Mouse (Mus musculus) cerebellum, adult 11 months (tissue): ENCODE data around the gene Arl15.

Source experiments
- DNase-seq: peaks from one replicate; pipeline ENCODE4 v3.0.0; 2022

Gene Arl15

GRCm38 (mm10) chr13:114075724-114076384 is 281.5 kb downstream of the Arl15 start:
- DNase-seq, result peak; percentile 12

DNA sequence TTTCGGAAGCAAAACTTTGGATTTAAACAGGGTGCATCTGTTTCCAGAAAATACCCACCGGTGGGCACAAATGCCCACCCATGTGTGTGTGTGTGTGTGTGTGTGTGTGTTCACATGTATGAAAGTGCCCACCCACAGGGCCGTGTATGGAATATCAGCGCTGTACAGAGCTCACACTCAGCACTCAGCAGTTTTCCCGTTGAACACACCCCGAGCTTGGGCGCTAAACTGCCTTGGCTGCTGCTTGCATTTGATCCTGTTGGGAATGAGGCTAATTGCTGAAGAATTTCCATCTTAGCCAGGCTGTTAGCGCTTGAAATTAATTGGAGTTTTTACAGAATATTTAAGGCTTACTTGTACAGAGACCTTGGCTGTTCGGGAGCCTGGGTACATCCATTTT is 282.9 kb downstream of the Arl15 start:
- DNase-seq, result no peak

- no peak for DNase-seq
Observed at GRCm38 (mm10) chr13:114077584-114078270, 283.4 kb downstream of the Arl15 start.

- DNase-seq, result no peak
Observed at GRCm38 (mm10) chr13:114078851-114079250, 284.5 kb downstream of the Arl15 start.

DNA sequence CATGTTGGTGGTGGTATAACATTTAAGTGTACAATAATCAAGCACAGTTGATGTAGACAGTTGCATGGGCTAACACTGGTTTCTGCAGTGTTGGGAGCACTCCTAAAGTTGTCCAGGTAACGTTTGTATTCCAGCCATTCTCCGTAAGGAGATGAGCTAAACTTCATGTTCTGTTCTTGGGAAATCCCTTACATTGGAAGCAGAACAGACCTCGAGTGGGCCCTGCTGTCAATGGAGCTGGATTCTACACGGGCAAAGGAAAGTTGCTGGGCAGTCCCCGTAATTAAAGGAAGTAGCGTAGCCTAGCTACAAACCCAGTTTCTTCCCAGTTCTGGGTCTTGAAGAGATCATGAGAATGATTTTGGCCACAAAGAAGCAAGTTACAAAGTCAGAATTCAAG is 285.4 kb downstream of the Arl15 start:
- no peak for DNase-seq

- no peak for DNase-seq
Observed at GRCm38 (mm10) chr13:114080491-114080890, 286.2 kb downstream of the Arl15 start.

DNA sequence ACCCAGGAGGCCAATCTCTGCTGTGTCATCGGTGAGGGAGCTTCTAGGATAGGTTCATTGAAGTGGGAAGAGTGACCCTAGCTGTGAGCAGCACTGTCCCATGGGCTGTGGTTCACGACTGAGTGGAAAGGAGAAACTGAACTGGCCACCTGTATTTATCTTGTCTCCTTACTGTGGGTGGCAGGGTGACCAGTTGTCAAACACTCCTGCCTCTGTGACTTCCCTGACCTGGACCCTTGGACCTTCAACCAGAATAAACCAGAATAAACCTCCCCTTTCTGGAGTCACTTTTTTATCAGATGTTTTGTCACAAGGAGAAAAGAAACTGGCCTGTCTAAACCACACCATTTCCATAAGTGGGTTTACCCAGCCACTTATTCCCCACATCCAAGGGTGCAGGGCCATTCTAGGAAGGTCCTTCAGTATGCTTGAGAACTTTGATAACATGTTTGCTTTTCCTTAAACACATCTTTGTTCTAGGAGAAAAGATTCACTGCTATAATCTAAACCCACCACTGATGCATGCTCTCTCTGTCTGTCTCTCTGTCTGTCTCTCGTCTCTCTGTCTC is 289.3 kb downstream of the Arl15 start:
- DNase-seq, result no peak

GRCm38 (mm10) chr13:114085442-114085841 is 291.1 kb downstream of the Arl15 start:
- DNase-seq, result no peak

GRCm38 (mm10) chr13:114086325-114086724 is 292.0 kb downstream of the Arl15 start:
- no peak for DNase-seq

DNA sequence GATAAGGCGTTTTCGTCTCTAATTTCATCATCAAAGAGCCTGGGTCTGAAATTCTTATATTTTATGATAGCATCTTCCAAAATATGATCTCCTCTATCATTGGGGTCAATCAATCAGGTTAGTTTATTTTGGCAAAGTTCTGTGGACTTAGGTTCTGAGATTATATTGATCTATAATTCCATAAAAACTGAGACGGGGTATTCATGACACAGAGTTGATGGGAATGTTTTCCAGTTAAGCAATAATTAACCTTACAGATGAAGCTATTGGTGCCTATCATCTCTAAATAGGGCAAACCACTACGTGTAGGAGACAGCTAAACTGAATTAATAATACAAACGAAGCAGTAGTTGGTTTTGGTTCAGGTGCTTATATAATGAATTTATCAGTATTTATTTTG is 292.5 kb downstream of the Arl15 start:
- no peak for DNase-seq

DNA sequence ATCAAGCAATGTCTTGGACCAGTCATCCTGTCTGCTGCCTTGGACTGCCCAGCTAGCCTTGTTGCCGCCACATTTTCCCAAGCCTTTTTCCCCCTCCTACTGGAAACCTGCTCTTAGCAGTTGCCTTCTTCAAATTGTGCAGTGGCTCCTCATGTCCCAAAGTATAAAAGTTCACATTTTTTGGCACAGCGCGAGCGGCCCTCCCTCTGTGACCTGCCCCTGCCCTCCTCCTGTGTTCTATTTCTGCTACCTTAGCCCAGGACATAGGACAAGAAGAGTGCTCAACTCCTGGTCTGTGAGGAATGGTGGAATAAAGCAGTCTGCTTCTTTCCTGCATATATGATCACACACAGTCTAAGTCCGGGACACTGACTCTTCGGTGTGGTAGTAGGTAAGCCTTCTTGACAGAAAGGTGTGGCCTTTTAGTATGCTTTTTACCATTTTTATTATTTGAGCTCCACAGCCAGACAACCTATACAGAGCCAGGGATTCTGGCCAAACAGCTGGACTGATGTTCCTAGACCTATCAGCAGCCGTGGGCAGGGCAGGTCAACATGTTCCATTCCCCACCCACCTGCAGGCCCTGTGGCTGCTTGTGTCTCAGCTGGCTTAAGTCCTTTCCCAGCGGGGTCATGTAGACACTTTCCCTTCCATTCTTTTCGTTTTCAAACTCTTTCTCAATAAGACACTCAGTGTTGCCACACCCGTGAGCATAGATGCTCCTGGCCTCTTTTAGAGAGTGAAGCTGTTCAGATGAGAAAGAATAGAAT is 293.6 kb downstream of the Arl15 start:
- DNase-seq, result no peak

GRCm38 (mm10) chr13:114090786-114091185 is 296.5 kb downstream of the Arl15 start:
- no peak for DNase-seq

DNA sequence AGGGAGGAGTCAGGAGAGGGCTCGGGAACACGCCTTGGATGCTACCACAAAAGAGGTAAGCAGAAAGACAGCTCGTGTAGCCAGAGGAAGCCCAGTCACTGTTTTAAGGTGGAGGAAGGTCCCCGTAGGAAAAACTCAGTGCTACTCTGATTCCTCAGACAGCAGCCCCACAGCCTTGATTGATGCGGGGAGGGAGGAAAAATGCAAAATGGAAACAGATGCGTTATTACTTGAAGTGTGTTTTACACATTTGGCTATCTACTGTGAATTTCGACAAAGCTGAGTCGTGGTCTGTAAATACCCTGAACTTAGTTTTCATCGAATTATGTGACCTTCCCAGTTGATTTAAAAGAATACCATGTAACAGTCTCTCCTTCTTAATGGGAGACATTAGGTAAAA is 296.9 kb downstream of the Arl15 start:
- no peak for DNase-seq

GRCm38 (mm10) chr13:114094151-114094875 is 300.0 kb downstream of the Arl15 start:
- DNase-seq, result no peak

GRCm38 (mm10) chr13:114095440-114095839 is 301.1 kb downstream of the Arl15 start:
- no peak for DNase-seq

DNA sequence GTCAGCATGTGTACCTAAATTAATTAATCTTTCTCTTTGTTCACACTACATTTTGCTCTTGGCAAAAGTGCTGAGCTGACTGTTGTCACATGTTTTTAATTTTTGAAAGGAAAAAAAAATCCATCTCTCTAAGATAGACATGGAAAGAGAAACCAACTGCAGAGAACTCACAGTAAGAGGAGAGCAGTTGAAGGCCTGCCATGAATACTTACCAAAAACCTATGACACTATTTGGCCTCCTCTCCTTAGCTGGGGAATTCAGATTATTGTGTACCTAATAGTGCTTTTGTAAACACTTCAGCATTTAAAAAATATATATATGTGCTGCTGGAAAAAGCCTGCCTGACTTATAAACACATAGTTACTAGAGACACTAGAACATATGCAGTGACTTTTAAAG is 302.1 kb downstream of the Arl15 start:
- DNase-seq, result no peak

DNA sequence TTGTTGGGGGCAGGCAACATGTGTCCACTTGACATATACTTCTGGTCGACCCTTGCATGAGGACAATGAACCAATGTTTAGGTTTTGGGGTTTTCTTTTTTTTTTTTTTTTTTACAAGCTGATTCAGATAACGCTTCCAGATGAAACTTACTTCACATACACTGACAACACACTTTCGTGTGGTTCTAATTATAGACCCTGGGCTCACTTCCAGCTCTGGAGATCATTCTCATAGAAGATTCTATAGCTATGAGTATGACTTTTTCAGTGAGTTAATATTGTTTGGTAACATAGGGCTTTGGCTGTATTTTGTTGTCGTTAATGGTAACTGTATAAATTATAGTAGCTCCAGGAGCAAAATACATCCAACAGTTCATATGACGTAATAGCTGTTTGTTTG is 306.9 kb downstream of the Arl15 start:
- DNase-seq, result no peak

- DNase-seq, result no peak
Observed at GRCm38 (mm10) chr13:114106083-114106482, 311.8 kb downstream of the Arl15 start.

- DNase-seq, result no peak
Observed at GRCm38 (mm10) chr13:114107499-114107898, 313.2 kb downstream of the Arl15 start.

DNA sequence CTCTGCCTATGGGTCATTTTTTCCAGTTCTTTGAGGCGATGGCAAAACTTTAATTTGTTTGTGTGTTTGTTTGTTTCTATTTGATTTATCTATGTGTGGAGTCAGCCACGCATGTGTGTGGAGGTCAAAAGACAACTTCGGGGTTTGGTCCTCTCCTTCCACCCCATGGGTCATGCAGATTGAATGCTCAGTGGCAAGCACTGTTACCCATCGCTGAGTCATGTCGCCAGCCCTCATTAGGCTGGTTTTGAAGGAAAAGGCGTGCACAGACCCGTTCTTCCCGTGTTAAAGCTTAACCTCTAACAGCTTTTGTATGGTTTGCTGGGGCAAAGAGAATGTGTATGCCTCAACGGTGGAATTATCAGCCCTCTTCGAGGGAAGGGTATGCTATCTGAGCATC is 315.1 kb downstream of the Arl15 start:
- DNase-seq, result no peak

DNA sequence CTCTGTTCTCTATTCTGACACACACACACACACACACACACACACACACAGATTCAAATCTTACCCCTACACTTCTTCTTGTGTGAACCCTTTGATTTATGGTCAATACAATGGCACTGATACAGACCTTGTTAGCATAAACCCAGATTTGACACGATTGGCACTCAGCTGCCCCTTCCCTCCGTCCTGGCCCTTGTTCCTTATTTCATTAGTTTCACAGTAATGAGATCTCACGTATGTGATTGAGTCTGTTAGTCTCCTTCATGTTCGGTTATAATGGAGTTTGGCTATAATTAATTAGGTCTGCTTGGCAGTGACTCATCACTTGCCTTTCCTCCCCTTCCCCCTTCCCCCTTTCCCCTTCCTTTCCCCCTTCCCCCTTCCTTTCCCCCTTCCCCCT is 315.5 kb downstream of the Arl15 start:
- DNase-seq, result no peak

DNA sequence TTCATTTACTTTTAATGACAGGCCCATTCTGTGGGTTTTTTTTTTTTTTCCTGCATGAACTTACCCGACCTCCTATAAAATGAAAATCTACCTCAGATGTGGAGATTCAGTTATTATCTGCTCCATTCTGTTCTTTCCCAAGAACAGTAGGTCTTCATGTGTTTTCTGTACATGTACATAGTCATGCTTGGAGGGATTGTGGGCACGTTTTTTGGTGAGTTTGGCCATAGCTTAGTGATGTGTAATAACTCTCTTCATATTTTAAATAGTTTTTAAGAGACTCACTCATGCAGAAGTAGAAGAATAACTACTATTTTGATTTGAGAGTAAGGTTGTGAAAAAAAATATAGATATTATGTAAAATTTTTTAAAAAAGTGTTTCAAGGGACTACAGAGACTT is 319.2 kb downstream of the Arl15 start:
- DNase-seq, result no peak

DNA sequence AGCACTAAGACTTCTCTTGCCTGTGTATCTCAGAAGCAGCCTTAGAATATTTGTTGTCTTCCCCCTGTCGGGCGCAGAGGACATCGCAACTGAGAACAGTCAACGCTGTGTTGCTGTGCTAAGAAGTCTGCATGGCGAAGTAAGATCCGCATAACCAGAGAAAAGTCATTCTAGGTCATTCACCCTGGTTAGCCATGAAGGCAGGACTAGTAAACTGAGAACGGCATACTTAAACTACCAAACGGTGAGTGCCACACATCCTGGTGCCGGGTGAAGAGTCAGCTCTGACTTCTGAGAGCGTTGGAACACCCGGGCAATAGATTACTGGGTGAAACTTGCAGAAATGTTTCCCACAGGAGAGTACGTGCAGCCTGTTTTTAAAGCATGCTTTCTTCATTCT is 320.3 kb downstream of the Arl15 start:
- DNase-seq, result no peak
